Mouse (Mus musculus) embryonic fibroblast, embryonic 13.5 days (primary cell): Measurements from ENCODE around the gene Cdh23.

Experiments
- CTCF ChIP-seq: IDR thresholded peaks from 2 replicates; pipeline ENCODE4 v1.5.1; 2011; ENCODE audit warnings: mild to moderate bottlenecking, control low read depth, low read length, moderate library complexity, borderline replicate concordance; ENCODE audit not compliant: insufficient read depth
- POLR2A ChIP-seq: IDR thresholded peaks from 2 replicates; pipeline ENCODE4 v1.6.1; 2011; ENCODE audit warnings: low read depth, mild to moderate bottlenecking, control low read depth, low read length, moderate library complexity

DNA sequence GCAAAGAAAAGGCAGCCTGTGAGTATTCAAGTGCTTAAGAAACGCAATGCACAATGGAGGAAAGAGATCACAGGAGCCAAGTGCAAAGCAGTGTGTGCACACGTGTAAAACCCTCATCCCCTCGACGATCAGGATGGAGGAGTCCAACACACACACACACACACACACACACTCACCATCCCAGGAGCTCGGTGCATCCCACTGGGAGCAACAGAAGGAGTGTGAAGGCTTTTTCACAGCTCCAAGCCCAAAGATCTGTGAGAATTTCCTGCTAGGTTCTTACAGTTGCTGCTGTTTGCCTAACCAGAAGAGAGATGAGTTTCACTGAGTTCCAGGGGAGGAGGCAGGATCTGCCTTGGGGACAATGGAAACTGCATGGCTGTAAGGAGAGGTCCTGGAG lies 35.5 kb upstream of the Cdh23 start:
- TF ChIP-seq POLR2A (no peak), CTCF (no peak)
